Comparison of ENCODE assay signal across 27 mouse cellular contexts in genomic region chr2:165346180-165346579, GRCm38 (mm10). TPM values are rescaled to one million over a fixed set of nuclear protein-coding genes. Genes with fewer than 3 reads are reported as not detected.
A peak's percentile ranks its signal among the peaks of the same experiment; 100 is the strongest.
DNase-seq lines count a peak whose midpoint lies in the region; ATAC-seq and TF ChIP-seq lines count a peak whose summit lies in the region.
"Had no signal": no experiment of that assay in that cellular context is flagged by ENCODE, and none has a peak within 500 bp of the region (broad histone marks: within the 10 kb centered on the region; RNA-seq: fewer than 3 reads in every experiment).

No protein-coding gene starts in this region.

- DNase-seq in CH12.LX (ENCODE audit: extremely low read depth), result no peak
- DNase-seq in liver, postnatal 0 days, result no peak
- no peak for DNase-seq in midbrain, embryonic 11.5 days (ENCODE audit: low spot score, missing footprints)
- no peak for DNase-seq in urinary bladder, postnatal 14 days (ENCODE audit: low spot score)
- no peak for DNase-seq in ovary, postnatal 14 days (ENCODE audit: low spot score)
- DNase-seq: adrenal gland, adult 2 months; adrenal gland, adult 8-10 months; adrenal gland, postnatal 10 days; adrenal gland, postnatal 14 days; adrenal gland, postnatal 25 days; adrenal gland, postnatal 36 days; B cell, adult 2 months; cerebellum, adult 11 months; cerebellum, adult 11-12 months; cerebellum, adult 18-20 months had no signal

- in situ Hi-C loops in CH12.LX (cut with MboI; ENCODE audit: low pct_ligation_motif_present, low pct_unique_long_range_greater_than_20kb, low sequenced_read_pairs), result loop anchor here (10.0 kb wide), 1 partner anchor 51 kb away; no protein-coding TSS in a partner anchor

- H3K36me3 ChIP-seq in CH12.LX (replicated peaks in 1 of 2; ENCODE audit: control insufficient read depth in 1 of 2, insufficient read depth in 1 of 2, low read length in 1 of 2), result no peaks in the 10 kb centered on the region
- H3K36me3 ChIP-seq in liver, postnatal 0 days (replicated peaks; ENCODE audit: insufficient read depth, low read length), result no peaks in the 10 kb centered on the region
- H3K36me3 ChIP-seq in midbrain, embryonic 11.5 days (ENCODE audit: control insufficient read depth, insufficient read depth, low read length), result no peaks in the 10 kb centered on the region
- H3K36me3 ChIP-seq: G1E had no signal

- no peak overlapping the region for H3K4me2 ChIP-seq in CH12.LX (ENCODE audit: insufficient read depth, low read depth, poor library complexity, severe bottlenecking)
- no peak overlapping the region for H3K4me2 ChIP-seq in liver, postnatal 0 days (ENCODE audit: low read depth, low read length)
- H3K4me2 ChIP-seq in midbrain, embryonic 11.5 days, result no peak overlapping the region

- H3K9me3 ChIP-seq in CH12.LX (replicated peaks; ENCODE audit: low read length), result peaks cover 14% of the 10 kb centered on the region
- no peaks in the 10 kb centered on the region for H3K9me3 ChIP-seq in liver, postnatal 0 days (ENCODE audit: low read length)
- no peaks in the 10 kb centered on the region for H3K9me3 ChIP-seq in midbrain, embryonic 11.5 days (ENCODE audit: control insufficient read depth, low read length)

- no peaks in the 10 kb centered on the region; a peak in 1 of 4 replicates for H3K4me1 ChIP-seq in CH12.LX (ENCODE audit: control insufficient read depth in 1 of 2, insufficient read depth in 2 of 2)
- H3K4me1 ChIP-seq in liver, postnatal 0 days (ENCODE audit: insufficient read depth), result no peaks in the 10 kb centered on the region
- no peaks in the 10 kb centered on the region for H3K4me1 ChIP-seq in midbrain, embryonic 11.5 days (ENCODE audit: control insufficient read depth, insufficient read depth, low read length)

- ATAC-seq in granulocyte monocyte progenitor cell, adult 5-6 weeks (replicated peaks; ENCODE audit: poor library complexity, severe bottlenecking), result peak; percentile 46
- ATAC-seq in megakaryocyte, adult 5-6 weeks (ENCODE audit: poor library complexity, severe bottlenecking), result peak; percentile 72
- ATAC-seq in monocyte, adult 5-6 weeks (replicated peaks; ENCODE audit: insufficient number of reproducible peaks, low FRiP score, low TSS enrichment, poor library complexity, severe bottlenecking), result peak; percentile 77
- no peak for ATAC-seq in liver, postnatal 0 days
- ATAC-seq in midbrain, embryonic 11.5 days (ENCODE audit: low FRiP score), result no peak
- ATAC-seq: activated CD4-positive, CD25-positive, alpha-beta regulatory T cell, adult 4 months; CD4-positive, CD25-positive, alpha-beta regulatory T cell, adult 4 months; Patski had no signal

- no peak; the same call in 1 of the 2 replicates for TF ChIP-seq EP300 in CH12.LX (IDR thresholded peaks at IDR 0.05; ENCODE audit: low read length)
- TF ChIP-seq EP300 in liver, postnatal 0 days (IDR thresholded peaks at IDR 0.05; ENCODE audit: low read depth), result no peak

- peaks cover 30% of the 10 kb centered on the region for H3K27me3 ChIP-seq in CH12.LX (replicated peaks)
- H3K27me3 ChIP-seq in liver, postnatal 0 days (ENCODE audit: insufficient read depth, low read length), result no peaks in the 10 kb centered on the region
- H3K27me3 ChIP-seq in midbrain, embryonic 11.5 days (ENCODE audit: control insufficient read depth, insufficient read depth, low read length), result no peaks in the 10 kb centered on the region

- H3K4me3 ChIP-seq in CH12.LX (replicated peaks in 1 of 3; ENCODE audit: low read depth in 2 of 3, low read length in 2 of 3, poor library complexity in 1 of 3), result no peak overlapping the region
- H3K4me3 ChIP-seq in liver, postnatal 0 days (ENCODE audit: low read depth, low read length), result no peak overlapping the region
- no peak overlapping the region for H3K4me3 ChIP-seq in midbrain, embryonic 11.5 days (ENCODE audit: low read depth, low read length)

- H3K79me2 ChIP-seq in CH12.LX (replicated peaks; ENCODE audit: control insufficient read depth, extremely low read depth, insufficient read depth, poor library complexity, severe bottlenecking), result no peaks in the 10 kb centered on the region

- no peak for TF ChIP-seq RAD21 in CH12.LX (IDR thresholded peaks at IDR 0.05; ENCODE audit: low read depth, low read length)

- 72% methylated on average over 5 of the region's 5 CpGs for WGBS in liver, postnatal 0 days (ENCODE audit: insufficient replicate concordance)
- 91% methylated on average over 5 of the region's 5 CpGs for WGBS in midbrain, embryonic 11.5 days

- H3K9ac ChIP-seq in CH12.LX (ENCODE audit: insufficient read depth, low read depth), result no peak overlapping the region
- no peak overlapping the region for H3K9ac ChIP-seq in liver, postnatal 0 days (replicated peaks)
- no peak overlapping the region for H3K9ac ChIP-seq in midbrain, embryonic 11.5 days (ENCODE audit: low read length)

- dilution Hi-C loops in CH12.LX (cut with MboI; ENCODE audit: extremely low pct_ligation_motif_present, extremely low pct_unique_long_range_greater_than_20kb, low sequenced_read_pairs), result no loop called here

- no peak overlapping the region for H3K27ac ChIP-seq in CH12.LX (ENCODE audit: insufficient read depth, low read depth)
- H3K27ac ChIP-seq in liver, postnatal 0 days (ENCODE audit: low read depth), result no peak overlapping the region
- no peak overlapping the region for H3K27ac ChIP-seq in midbrain, embryonic 11.5 days (ENCODE audit: low read depth, low read length)

- TF ChIP-seq POLR2A in CH12.LX (IDR thresholded peaks at IDR 0.05; ENCODE audit: low read depth, low read length), result no peak

- no peak for TF ChIP-seq CTCF in CH12.LX (conservative IDR thresholded peaks at IDR 0.05 in 1 of 2, IDR thresholded peaks at IDR 0.05 in 1 of 2; ENCODE audit: low read depth in 2 of 2, low read length in 2 of 2)
- TF ChIP-seq CTCF in liver, postnatal 0 days (IDR thresholded peaks at IDR 0.05; ENCODE audit: low read depth), result no peak

TF ChIP-seq in CH12.LX, 34 proteins besides CTCF, POLR2A, EP300 and RAD21 (continues in another document):
- TF ChIP-seq MAX (IDR thresholded peaks at IDR 0.05; ENCODE audit: low read length), result no peak

RNA-seq across cellular contexts. Expression of gene Elmo2, which starts 19.9 kb away (rescaled TPM):
- 11.7 and 13.2 TPM in 2 replicates for total RNA-seq in CH12.LX (2012; rRNA removed)
- total RNA-seq in CH12.LX (2014; rRNA removed), result 9.0 and 9.6 TPM in 2 replicates
- 8.4 and 10.1 TPM in 2 replicates for polyA plus RNA-seq in CH12.LX (2012; ENCODE audit: insufficient read length, low read depth)
- 53.2 and 57.9 TPM in 2 replicates for total RNA-seq in granulocyte monocyte progenitor cell, adult 5-6 weeks (2014; fragmentation: Nextera tagmentation)
- 28.5 and 38.8 TPM in 2 replicates for total RNA-seq in granulocyte monocyte progenitor cell, adult 5-6 weeks (2017)
- 128 and 133 TPM in 2 replicates for total RNA-seq in megakaryocyte, adult 5-6 weeks (2015)
- total RNA-seq in megakaryocyte, adult 5-6 weeks (2017), result 89.7 and 94.8 TPM in 2 replicates
- total RNA-seq in monocyte, adult 5-6 weeks (2017), result 120 to 175 TPM (median 140 TPM) in 3 replicates
- 11.0 and 12.3 TPM in 2 replicates for polyA plus RNA-seq in liver, postnatal 0 days (2015; fragmentation: Nextera tagmentation; extraction: Ambion mirVana)
- polyA plus RNA-seq in midbrain, embryonic 11.5 days (2014; fragmentation: Nextera tagmentation; extraction: Ambion mirVana), result 79.9 and 83.1 TPM in 2 replicates

RNA-seq across cellular contexts. Expression of gene Zfp663, which starts 22.3 kb away (rescaled TPM):
- total RNA-seq in CH12.LX (2012; rRNA removed) (not detected in 2 replicates), CH12.LX (2014; rRNA removed) (not detected in 2 replicates)
- not detected in 2 replicates for polyA plus RNA-seq in CH12.LX (2012; ENCODE audit: insufficient read length, low read depth)
- not detected in 2 replicates for total RNA-seq in granulocyte monocyte progenitor cell, adult 5-6 weeks (2014; fragmentation: Nextera tagmentation)
- not detected in 2 replicates for total RNA-seq in granulocyte monocyte progenitor cell, adult 5-6 weeks (2017)
- total RNA-seq in megakaryocyte, adult 5-6 weeks (2015), result not detected in 2 replicates
- not detected in 2 replicates for total RNA-seq in megakaryocyte, adult 5-6 weeks (2017)
- total RNA-seq in monocyte, adult 5-6 weeks (2017), result not detected in 3 replicates
- polyA plus RNA-seq in liver, postnatal 0 days (2015; fragmentation: Nextera tagmentation; extraction: Ambion mirVana), result not detected in 2 replicates
- 9.0 and 10.1 TPM in 2 replicates for polyA plus RNA-seq in midbrain, embryonic 11.5 days (2014; fragmentation: Nextera tagmentation; extraction: Ambion mirVana)
- total RNA-seq: adrenal gland, adult 18-20 months; adrenal gland, adult 2 months; adrenal gland, adult 8-10 months; adrenal gland, postnatal 10 days; adrenal gland, postnatal 14 days; adrenal gland, postnatal 25 days; adrenal gland, postnatal 36 days; ES-E14; MEL had no signal
- polyA plus RNA-seq: activated CD4-positive, CD25-positive, alpha-beta regulatory T cell, adult 4 months; adrenal gland, adult 2 months; C2C12; CD4-positive, CD25-positive, alpha-beta regulatory T cell, adult 4 months; G1E; Patski had no signal

RNA-seq across cellular contexts. Expression of gene Zfp334, which starts 41.9 kb away (rescaled TPM):
- not detected in 2 replicates for total RNA-seq in CH12.LX (2012; rRNA removed)
- total RNA-seq in CH12.LX (2014; rRNA removed), result not detected in 2 replicates
- not detected in 2 replicates for polyA plus RNA-seq in CH12.LX (2012; ENCODE audit: insufficient read length, low read depth)
- not detected in 2 replicates for total RNA-seq in granulocyte monocyte progenitor cell, adult 5-6 weeks (2014; fragmentation: Nextera tagmentation)
- total RNA-seq in granulocyte monocyte progenitor cell, adult 5-6 weeks (2017), result not detected in 2 replicates
- not detected in 2 replicates for total RNA-seq in megakaryocyte, adult 5-6 weeks (2015)
- not detected in 2 replicates for total RNA-seq in megakaryocyte, adult 5-6 weeks (2017)
- total RNA-seq in monocyte, adult 5-6 weeks (2017), result not detected in 3 replicates
- 1.2 and 1.5 TPM in 2 replicates for polyA plus RNA-seq in liver, postnatal 0 days (2015; fragmentation: Nextera tagmentation; extraction: Ambion mirVana)
- 24.1 and 25.6 TPM in 2 replicates for polyA plus RNA-seq in midbrain, embryonic 11.5 days (2014; fragmentation: Nextera tagmentation; extraction: Ambion mirVana)
- total RNA-seq: MEL had no signal
- polyA plus RNA-seq: CD4-positive, CD25-positive, alpha-beta regulatory T cell, adult 4 months; G1E had no signal

RNA-seq across cellular contexts. Expression of gene Ocstamp, which starts 54.0 kb away (rescaled TPM):
- total RNA-seq in CH12.LX (2012; rRNA removed) (not detected in 2 replicates), CH12.LX (2014; rRNA removed) (not detected in 2 replicates)
- polyA plus RNA-seq in CH12.LX (2012; ENCODE audit: insufficient read length, low read depth), result not detected in 2 replicates
- not detected in 2 replicates for total RNA-seq in granulocyte monocyte progenitor cell, adult 5-6 weeks (2014; fragmentation: Nextera tagmentation)
- total RNA-seq in granulocyte monocyte progenitor cell, adult 5-6 weeks (2017), result not detected in 2 replicates
- total RNA-seq in megakaryocyte, adult 5-6 weeks (2015), result 0.11 TPM in 1 of 2 replicates, not detected in the other
- total RNA-seq in megakaryocyte, adult 5-6 weeks (2017), result 0.04 and 0.11 TPM in 2 replicates
- 0.19 TPM in 1 of 3 replicates, not detected in the others for total RNA-seq in monocyte, adult 5-6 weeks (2017)
- 8.1 and 13.0 TPM in 2 replicates for polyA plus RNA-seq in liver, postnatal 0 days (2015; fragmentation: Nextera tagmentation; extraction: Ambion mirVana)
- polyA plus RNA-seq in midbrain, embryonic 11.5 days (2014; fragmentation: Nextera tagmentation; extraction: Ambion mirVana), result 0.04 and 0.11 TPM in 2 replicates
- total RNA-seq: MEL had no signal
- polyA plus RNA-seq: activated CD4-positive, CD25-positive, alpha-beta regulatory T cell, adult 4 months; brain, embryonic 14.5 days; C2C12; CD4-positive, CD25-positive, alpha-beta regulatory T cell, adult 4 months; G1E; Patski had no signal

RNA-seq across cellular contexts. Expression of gene Slc35c2, which starts 58.5 kb away (rescaled TPM):
- total RNA-seq in CH12.LX (2012; rRNA removed) (45.5 and 49.3 TPM in 2 replicates), CH12.LX (2014; rRNA removed) (41.6 and 55.3 TPM in 2 replicates)
- polyA plus RNA-seq in CH12.LX (2012; ENCODE audit: insufficient read length, low read depth), result 35.2 and 57.8 TPM in 2 replicates
- 90.6 and 93.9 TPM in 2 replicates for total RNA-seq in granulocyte monocyte progenitor cell, adult 5-6 weeks (2014; fragmentation: Nextera tagmentation)
- 79.6 and 89.9 TPM in 2 replicates for total RNA-seq in granulocyte monocyte progenitor cell, adult 5-6 weeks (2017)
- total RNA-seq in megakaryocyte, adult 5-6 weeks (2015), result 57.2 and 57.5 TPM in 2 replicates
- 52.8 and 71.8 TPM in 2 replicates for total RNA-seq in megakaryocyte, adult 5-6 weeks (2017)
- 40.2 to 52.6 TPM (median 47.2 TPM) in 3 replicates for total RNA-seq in monocyte, adult 5-6 weeks (2017)
- polyA plus RNA-seq in liver, postnatal 0 days (2015; fragmentation: Nextera tagmentation; extraction: Ambion mirVana), result 29.3 and 30.5 TPM in 2 replicates
- polyA plus RNA-seq in midbrain, embryonic 11.5 days (2014; fragmentation: Nextera tagmentation; extraction: Ambion mirVana), result 49.5 and 49.7 TPM in 2 replicates

Comparison
In these comparisons a context has a peak if more than half of its experiments do, and no peak if none do; other contexts are left out.
1. ATAC-seq: peak in granulocyte monocyte progenitor cell, adult 5-6 weeks (single experiment), megakaryocyte, adult 5-6 weeks (single experiment) and monocyte, adult 5-6 weeks (single experiment); none in liver, postnatal 0 days (single experiment) and midbrain, embryonic 11.5 days (single experiment).